In the genomic region with DNA sequence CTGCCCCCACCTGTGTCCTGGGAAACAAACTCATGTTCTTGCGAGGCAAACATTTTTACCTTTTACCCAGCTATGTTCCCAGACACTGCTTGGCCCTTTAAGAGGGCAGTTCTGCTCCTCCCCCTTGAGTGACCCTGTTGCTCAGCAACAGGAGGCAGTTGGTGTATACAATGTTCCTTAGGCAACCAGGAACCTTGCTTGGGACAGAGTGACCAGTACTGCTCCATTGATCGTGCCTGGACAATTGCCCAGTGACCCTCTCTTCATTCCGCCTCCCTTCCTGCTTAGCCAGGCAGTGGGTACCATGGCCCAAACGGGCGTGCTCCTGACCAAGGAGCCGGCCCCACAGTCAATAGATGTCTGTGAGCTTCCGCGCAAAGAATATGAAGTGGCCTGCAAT, we compare ENCODE assay signal across 10 mouse cellular contexts. TPM values are rescaled to one million over a fixed set of nuclear protein-coding genes. Genes with fewer than 3 reads are reported as not detected.
DNase-seq lines count a peak whose midpoint lies in the region; ATAC-seq and TF ChIP-seq lines count a peak whose summit lies in the region.
"Had no signal": no experiment of that assay in that cellular context is flagged by ENCODE, and none has a peak within 500 bp of the region (broad histone marks: within the 10 kb centered on the region; RNA-seq: fewer than 3 reads in every experiment).

No protein-coding gene starts in this region.

- TF ChIP-seq POLR2A in brain, embryonic 14.5 days (IDR thresholded peaks at IDR 0.05; ENCODE audit: borderline replicate concordance, extremely low read depth, insufficient read depth, insufficient read length, poor library complexity, severe bottlenecking): no peak

- peaks cover 47% of the 10 kb centered on the region for H3K27me3 ChIP-seq in heart, embryonic 13.5 days (replicated peaks)

- H3K9me3 ChIP-seq in heart, embryonic 13.5 days: no peaks in the 10 kb centered on the region

- H3K4me2 ChIP-seq in heart, embryonic 13.5 days: peak overlapping the region; percentile 61

- no peak for ATAC-seq in heart, embryonic 13.5 days (ENCODE audit: extremely low read depth, insufficient number of reproducible peaks, low FRiP score, low TSS enrichment)

- 35% methylated on average over 8 of the region's 8 CpGs for WGBS in heart, embryonic 13.5 days

- H3K27ac ChIP-seq in heart, embryonic 13.5 days (replicated peaks): no peak overlapping the region

- no peak for TF ChIP-seq CTCF in brain, embryonic 14.5 days (IDR thresholded peaks at IDR 0.05; ENCODE audit: borderline replicate concordance, extremely low read depth, insufficient read depth, insufficient read length)

- H3K4me1 ChIP-seq in heart, embryonic 13.5 days: peaks cover 74% of the 10 kb centered on the region

- H3K4me3 ChIP-seq in heart, embryonic 13.5 days: peak overlapping the region; percentile 24

- H3K36me3 ChIP-seq in heart, embryonic 13.5 days: no peaks in the 10 kb centered on the region

- DNase-seq in heart, adult 11 months: no peak
- DNase-seq in brain, embryonic 14.5 days (ENCODE audit: low read depth): peak; percentile 41
- DNase-seq in kidney, adult 9 months: peak; percentile 39
- peak; percentile 28 to 45 for DNase-seq in lung, postnatal 4 days
- no peak for DNase-seq in urinary bladder, postnatal 10 days (ENCODE audit: low spot score)
- no peak for DNase-seq in cerebellum, adult 11-12 months
- DNase-seq in layer of hippocampus, adult 8-10 months (ENCODE audit: low spot score in 2 of 2): no peak

- no peak overlapping the region for H3K9ac ChIP-seq in heart, embryonic 13.5 days

RNA-seq across cellular contexts. Expression of a gene that starts 17.0 kb away (rescaled TPM):
- 0.23 and 0.47 TPM in 2 replicates for polyA plus RNA-seq in heart, embryonic 13.5 days (2015; fragmentation: Nextera tagmentation; extraction: Ambion mirVana)
- polyA plus RNA-seq in brain, embryonic 14.5 days (2012; rRNA removed): 1.1 and 1.4 TPM in 2 replicates
- total RNA-seq in layer of hippocampus, adult 8-10 months (2022): 1 to 10 TPM in 3 of 4 experiments, under 1 TPM in 1; 0.96 to 1.8 (median 1.2) TPM
- polyA plus RNA-seq: stomach, embryonic 14.5 days had no signal

RNA-seq across cellular contexts. Expression of a gene that starts 25.7 kb away (rescaled TPM):
- 0.28 and 0.33 TPM in 2 replicates for polyA plus RNA-seq in heart, embryonic 13.5 days (2015; fragmentation: Nextera tagmentation; extraction: Ambion mirVana)
- polyA plus RNA-seq in brain, embryonic 14.5 days (2012; rRNA removed): 0.22 and 0.25 TPM in 2 replicates
- total RNA-seq in layer of hippocampus, adult 8-10 months (2022): under 1 TPM in 3 of 4 experiments, not detected in 1; 0.10 to 0.20 (median 0.18) TPM
- polyA plus RNA-seq: embryonic facial prominence, embryonic 14.5 days; stomach, embryonic 14.5 days had no signal

RNA-seq across cellular contexts. Expression of a gene that starts 37.8 kb away (rescaled TPM):
- 6.5 and 8.1 TPM in 2 replicates for polyA plus RNA-seq in heart, embryonic 13.5 days (2015; fragmentation: Nextera tagmentation; extraction: Ambion mirVana)
- polyA plus RNA-seq in brain, embryonic 14.5 days (2012; rRNA removed): 90.4 and 118 TPM in 2 replicates
- 100 to 1,000 TPM in 2 of 4 experiments, 10 to 100 TPM in 2; 92.8 to 120 (median 105) TPM for total RNA-seq in layer of hippocampus, adult 8-10 months (2022)

Comparison
In these comparisons a context has a peak if more than half of its experiments do, and no peak if none do; other contexts are left out.
1. DNase-seq: peak in brain, embryonic 14.5 days (single experiment), kidney, adult 9 months (single experiment) and lung, postnatal 4 days (2 of 2); none in heart, adult 11 months (single experiment), urinary bladder, postnatal 10 days (single experiment), cerebellum, adult 11-12 months (single experiment) and layer of hippocampus, adult 8-10 months (0 of 2).
2. RNA of a gene that starts 37.8 kb away (polyA plus RNA-seq): 90.4 to 118 TPM in brain, embryonic 14.5 days; 6.5 to 8.1 TPM in heart, embryonic 13.5 days; every median in the first group is over 10 times any median in the second.